Mouse (Mus musculus) neutrophil, adult 65 days (primary cell): ENCODE measurements around the gene Olfr686. TPM values are rescaled to one million over a fixed set of nuclear protein-coding genes. Genes with fewer than 3 reads are reported as not detected.

Experiments used
- total RNA-seq: library from RNA; stranded (reverse); gene quantifications from 2 replicates; pipeline ENCODE4 v1.2.4, GENCODE M21; 2023

Gene Olfr686
- total RNA-seq, result not detected in 2 replicates

GRCm38 (mm10) chr7:105207385-105207784 lies at the start of gene Olfr686:
Gene Olfr686 (minus strand): TSS chr7:105207485.

GRCm38 (mm10) chr7:105185912-105186311 lies 21.4 kb downstream of the Olfr686 start, which contains the start of gene Olfr685:
Gene Olfr685 (minus strand): TSS chr7:105186012.

GRCm38 (mm10) chr7:105163553-105163952 lies 43.7 kb downstream of the Olfr686 start, which contains the start of gene Olfr684:
Gene Olfr684 (minus strand): TSS chr7:105163653.

Other genes with a start within 250 kb of the Olfr686 start
- not detected in 2 replicates for gene Olfr670, start 244.9 kb downstream of the Olfr686 start, total RNA-seq
- gene Olfr671, start 228.4 kb downstream of the Olfr686 start, total RNA-seq, result not detected in 2 replicates
- not detected in 2 replicates for gene Olfr672, start 205.5 kb downstream of the Olfr686 start, total RNA-seq
- not detected in 2 replicates for gene Olfr675, start 179.0 kb downstream of the Olfr686 start, total RNA-seq
- gene Olfr676, start 174.8 kb downstream of the Olfr686 start, total RNA-seq, result not detected in 2 replicates
- not detected in 2 replicates for gene Olfr677, start 156.1 kb downstream of the Olfr686 start, total RNA-seq
- not detected in 2 replicates for gene Olfr678, start 143.0 kb downstream of the Olfr686 start, total RNA-seq
- gene Olfr679, start 126.3 kb downstream of the Olfr686 start, total RNA-seq, result not detected in 2 replicates
- gene Olfr680-ps1, start 114.7 kb downstream of the Olfr686 start, total RNA-seq, result not detected in 2 replicates
- gene Olfr681, start 90.6 kb downstream of the Olfr686 start, total RNA-seq, result not detected in 2 replicates
- not detected in 2 replicates for gene Olfr683, start 60.5 kb downstream of the Olfr686 start, total RNA-seq
- not detected in 2 replicates for gene Olfr684, start 43.8 kb downstream of the Olfr686 start, total RNA-seq
- gene Olfr685, start 21.5 kb downstream of the Olfr686 start, total RNA-seq, result not detected in 2 replicates
- not detected in 2 replicates for gene Olfr688, start 80.6 kb upstream of the Olfr686 start, total RNA-seq
- not detected in 2 replicates for gene Olfr689, start 103.7 kb upstream of the Olfr686 start, total RNA-seq
- gene Olfr690, start 126.6 kb upstream of the Olfr686 start, total RNA-seq, result not detected in 2 replicates
- 0.27 and 0.32 TPM in 2 replicates for gene Olfr691, start 134.8 kb upstream of the Olfr686 start, total RNA-seq
- not detected in 2 replicates for gene Olfr692, start 160.7 kb upstream of the Olfr686 start, total RNA-seq
- not detected in 2 replicates for gene Gm5901, start 167.6 kb upstream of the Olfr686 start, total RNA-seq
- 152 and 227 TPM in 2 replicates for gene Fam160a2, start 192.6 kb upstream of the Olfr686 start, total RNA-seq
- gene Cnga4, start 197.1 kb upstream of the Olfr686 start, total RNA-seq, result 0.86 and 1.1 TPM in 2 replicates
- not detected in 2 replicates for gene Cckbr, start 218.2 kb upstream of the Olfr686 start, total RNA-seq